Mouse (Mus musculus): Measurements from ENCODE around the gene Btbd35f25.
"Not testable (repeated sequence)": the region's sequence is repeated elsewhere in the genome, so short reads cannot be mapped to it uniquely, and the experiment has no call there.

Gene Btbd35f25

GRCm38 (mm10) chrX:31717056-31717455 is at the start of gene Btbd35f25:
Gene Btbd35f25 (minus strand): TSS chrX:31717156.
- DNase-seq, result not testable (repeated sequence)

- no peak for DNase-seq
Observed at GRCm38 (mm10) chrX:31766255-31766654, 49.3 kb upstream of the Btbd35f25 start.

GRCm38 (mm10) chrX:31764001-31764400 is 47.0 kb upstream of the Btbd35f25 start:
- DNase-seq, result no peak

GRCm38 (mm10) chrX:31745079-31745478 is 28.1 kb upstream of the Btbd35f25 start:
- no peak for DNase-seq

- no peak for DNase-seq
Observed at GRCm38 (mm10) chrX:31736958-31737357, 20.0 kb upstream of the Btbd35f25 start.
